Mouse (Mus musculus): ENCODE results near the gene Olfr1427. TPM values are rescaled to one million over a fixed set of nuclear protein-coding genes. Genes with fewer than 3 reads are reported as not detected.
"Not testable (repeated sequence)": the region's sequence is repeated elsewhere in the genome, so short reads cannot be mapped to it uniquely, and the experiment has no call there.

The Olfr1427 gene
- polyA plus RNA-seq, 1 experiment from 2014 or later = not detected

DNA sequence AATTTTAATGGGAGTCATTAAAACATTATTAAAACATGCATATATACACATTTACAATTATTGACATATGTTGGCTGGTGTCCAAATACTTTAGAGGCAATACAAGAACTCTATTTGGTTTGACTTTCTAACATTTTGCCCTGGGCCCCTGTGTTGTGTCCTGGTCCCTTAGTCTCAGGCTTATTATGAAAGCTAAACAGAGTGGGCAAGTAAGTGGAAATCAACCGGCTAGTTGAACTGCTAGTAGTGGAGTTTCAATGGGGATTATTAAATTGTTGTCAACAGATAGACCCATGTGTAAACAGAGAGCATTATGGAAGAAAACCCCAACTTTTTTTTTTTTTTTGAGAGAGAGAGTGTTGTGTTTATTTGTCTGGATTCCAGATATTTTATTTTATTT, 40.6 kb downstream of the Olfr1427 start, which contains the start of gene Olfr1424:
TSS of gene Olfr1424 (minus strand) at position 101 of the 400 bp plus-strand sequence.
- not testable (repeated sequence) for H3K36me3 ChIP-seq; H3K4me3 ChIP-seq (replicated peaks)

More for the DNA sequence above, 40.6 kb downstream of the Olfr1427 start, which contains the start of gene Olfr1424:
- H3K27me3 ChIP-seq; H3K9me3 ChIP-seq (replicated peaks); H3K9ac ChIP-seq; H3K27ac ChIP-seq; H3K4me1 ChIP-seq; ATAC-seq (replicated peaks; ENCODE audit: low FRiP score); H3K4me2 ChIP-seq: not testable (repeated sequence)
- WGBS = 84% methylated on average over 1 of the region's 1 CpGs

Other genes starting within 250 kb of the Olfr1427 start
- gene Olfr1418, start 242.3 kb downstream of the Olfr1427 start, polyA plus RNA-seq (2015; fragmentation: Nextera tagmentation; extraction: Ambion mirVana) = not detected in 2 replicates
- not detected in 2 replicates for gene Olfr1419, start 228.2 kb downstream of the Olfr1427 start, polyA plus RNA-seq (2015; fragmentation: Nextera tagmentation; extraction: Ambion mirVana)
- 0.16 TPM in 1 of 2 replicates, not detected in the other for gene Olfr1420, start 216.8 kb downstream of the Olfr1427 start, polyA plus RNA-seq (2015; fragmentation: Nextera tagmentation; extraction: Ambion mirVana)
- 19.3 and 20.1 TPM in 2 replicates for gene Patl1, start 190.9 kb downstream of the Olfr1427 start, polyA plus RNA-seq (2015; fragmentation: Nextera tagmentation; extraction: Ambion mirVana)
- gene Osbp, start 137.4 kb downstream of the Olfr1427 start, polyA plus RNA-seq (2015; fragmentation: Nextera tagmentation; extraction: Ambion mirVana) = 3.9 and 4.2 TPM in 2 replicates
- gene Olfr1423, start 62.0 kb downstream of the Olfr1427 start, polyA plus RNA-seq (2015; fragmentation: Nextera tagmentation; extraction: Ambion mirVana) = not detected in 2 replicates
- not detected in 2 replicates for gene Olfr1424, start 40.7 kb downstream of the Olfr1427 start, polyA plus RNA-seq (2015; fragmentation: Nextera tagmentation; extraction: Ambion mirVana)
- not detected in 2 replicates for gene Olfr1425, start 25.6 kb downstream of the Olfr1427 start, polyA plus RNA-seq (2015; fragmentation: Nextera tagmentation; extraction: Ambion mirVana)
- not detected in 2 replicates for gene Olfr1426, start 11.3 kb downstream of the Olfr1427 start, polyA plus RNA-seq (2015; fragmentation: Nextera tagmentation; extraction: Ambion mirVana)
- gene Olfr1428, start 12.6 kb upstream of the Olfr1427 start, polyA plus RNA-seq (2015; fragmentation: Nextera tagmentation; extraction: Ambion mirVana) = not detected in 2 replicates
- gene Olfr76, start 19.9 kb upstream of the Olfr1427 start, polyA plus RNA-seq (2015; fragmentation: Nextera tagmentation; extraction: Ambion mirVana) = not detected in 2 replicates
- gene Olfr1555-ps1, start 66.8 kb upstream of the Olfr1427 start, polyA plus RNA-seq (2015; fragmentation: Nextera tagmentation; extraction: Ambion mirVana) = not detected in 2 replicates
- gene Olfr1431, start 97.3 kb upstream of the Olfr1427 start, polyA plus RNA-seq (2015; fragmentation: Nextera tagmentation; extraction: Ambion mirVana) = not detected in 2 replicates
- gene Olfr1432, start 129.3 kb upstream of the Olfr1427 start, polyA plus RNA-seq (2015; fragmentation: Nextera tagmentation; extraction: Ambion mirVana) = not detected in 2 replicates
- gene Olfr262, start 138.3 kb upstream of the Olfr1427 start, polyA plus RNA-seq (2015; fragmentation: Nextera tagmentation; extraction: Ambion mirVana) = not detected in 2 replicates
- gene Olfr235, start 157.7 kb upstream of the Olfr1427 start, polyA plus RNA-seq (2015; fragmentation: Nextera tagmentation; extraction: Ambion mirVana) = not detected in 2 replicates
- not detected in 2 replicates for gene Olfr1434, start 176.5 kb upstream of the Olfr1427 start, polyA plus RNA-seq (2015; fragmentation: Nextera tagmentation; extraction: Ambion mirVana)
- gene Olfr1436, start 195.8 kb upstream of the Olfr1427 start, polyA plus RNA-seq (2015; fragmentation: Nextera tagmentation; extraction: Ambion mirVana) = not detected in 2 replicates
- gene Olfr1437, start 221.8 kb upstream of the Olfr1427 start, polyA plus RNA-seq (2015; fragmentation: Nextera tagmentation; extraction: Ambion mirVana) = not detected in 2 replicates
- gene Olfr1438-ps1, start 232.6 kb upstream of the Olfr1427 start, polyA plus RNA-seq (2015; fragmentation: Nextera tagmentation; extraction: Ambion mirVana) = not detected in 2 replicates